Mouse (Mus musculus) liver, embryonic 12.5 days (tissue): Measurements from ENCODE around the gene Ly75. TPM values are rescaled to one million over a fixed set of nuclear protein-coding genes. Genes with fewer than 3 reads are reported as not detected.

Source experiments
- ATAC-seq: fragments of 200-750 bp; cut with Nextera tagmentation; 2 replicates; pipeline ENCODE4 v1.8.0; 2017; ENCODE audit warnings: moderate number of reproducible peaks, mild to moderate bottlenecking, moderate library complexity
- H3K27ac ChIP-seq: fragments of 300-500 bp; sonication (generic); 2 replicates; pipeline ENCODE4 v1.5.1; 2016; ENCODE audit warnings: mild to moderate bottlenecking
- H3K27me3 ChIP-seq: fragments of 300-500 bp; sonication (generic); replicated peaks from 2 replicates; pipeline ENCODE4 v1.6.1; 2016; ENCODE audit warnings: mild to moderate bottlenecking, moderate library complexity
- H3K36me3 ChIP-seq: fragments of 300-500 bp; sonication (generic); 2 replicates; pipeline ENCODE4 v1.6.1; 2016; ENCODE audit warnings: mild to moderate bottlenecking, moderate library complexity
- H3K4me1 ChIP-seq: fragments of 300-500 bp; sonication (generic); 2 replicates; pipeline ENCODE4 v1.6.1; 2016
- H3K4me2 ChIP-seq: fragments of 300-500 bp; sonication (generic); 2 replicates; pipeline ENCODE4 v1.6.1; 2016; ENCODE audit warnings: mild to moderate bottlenecking, moderate library complexity
- H3K4me3 ChIP-seq: fragments of 300-500 bp; sonication (generic); 2 replicates; pipeline ENCODE4 v1.5.1; 2016; ENCODE audit warnings: mild to moderate bottlenecking, moderate library complexity
- H3K9ac ChIP-seq: fragments of 300-500 bp; sonication (generic); 2 replicates; pipeline ENCODE4 v1.6.1; 2016; ENCODE audit warnings: mild to moderate bottlenecking, moderate library complexity
- H3K9me3 ChIP-seq: fragments of 300-500 bp; sonication (generic); replicated peaks from 2 replicates; pipeline ENCODE4 v1.6.1; 2016; ENCODE audit warnings: mild to moderate bottlenecking, moderate library complexity
- WGBS: fragments of 180-500 bp; shearing (Covaris S2); methylation state at CpG from one replicate; pipeline ENCODE4 v1.1.7; 2016; ENCODE audit not compliant: insufficient replicate concordance; 5-methylcytosine and 5-hydroxymethylcytosine counted together
- polyA plus RNA-seq: library from polyadenylated mRNA; unstranded; fragments of >200 nt; fragmentation: Nextera tagmentation; extraction: Ambion mirVana; gene quantifications from 2 replicates; pipeline ENCODE4 v1.2.1, GENCODE M21; 2016

The Ly75 gene
- polyA plus RNA-seq, 1 experiment from 2014 or later = 6.4 TPM

- ATAC-seq = no peak
- Histone ChIP-seq H3K36me3 (no peaks in the 10 kb centered on the region), H3K4me2 (no peak overlapping the region), H3K4me1 (no peaks in the 10 kb centered on the region), H3K4me3 (no peak overlapping the region), H3K9ac (no peak overlapping the region), H3K27ac (no peak overlapping the region), H3K27me3 (no peaks in the 10 kb centered on the region), H3K9me3 (no peaks in the 10 kb centered on the region)
- WGBS = 85% methylated on average over 7 of the region's 7 CpGs
Observed at GRCm38 (mm10) chr2:60345717-60346116, 37.4 kb downstream of the Ly75 start.

- H3K27ac ChIP-seq = no peak overlapping the region
- H3K36me3 ChIP-seq = no peaks in the 10 kb centered on the region
- H3K27me3 ChIP-seq = no peaks in the 10 kb centered on the region
- ATAC-seq = no peak
- no peaks in the 10 kb centered on the region for H3K9me3 ChIP-seq
- H3K4me3 ChIP-seq = no peak overlapping the region
- H3K9ac ChIP-seq = no peak overlapping the region
- no peaks in the 10 kb centered on the region for H3K4me1 ChIP-seq
- no peak overlapping the region for H3K4me2 ChIP-seq
- 70% methylated on average over 11 of the region's 11 CpGs for WGBS
Observed at GRCm38 (mm10) chr2:60343607-60344289, 39.4 kb downstream of the Ly75 start.

- no peaks in the 10 kb centered on the region for H3K36me3 ChIP-seq
Observed at GRCm38 (mm10) chr2:60342107-60342880, 40.8 kb downstream of the Ly75 start.

GRCm38 (mm10) chr2:60337937-60338336 lies 45.2 kb downstream of the Ly75 start:
- Histone ChIP-seq H3K27ac (no peak overlapping the region), H3K36me3 (no peaks in the 10 kb centered on the region), H3K9me3 (no peaks in the 10 kb centered on the region), H3K4me1 (no peaks in the 10 kb centered on the region), H3K27me3 (no peaks in the 10 kb centered on the region), H3K9ac (no peak overlapping the region), H3K4me3 (no peak overlapping the region), H3K4me2 (no peak overlapping the region)
- 74% methylated on average over 9 of the region's 9 CpGs for WGBS
- ATAC-seq = no peak

More at GRCm38 (mm10) chr2:60342107-60342880, 40.8 kb downstream of the Ly75 start:
- ATAC-seq = no peak
- Histone ChIP-seq H3K27ac (no peak overlapping the region), H3K9ac (no peak overlapping the region), H3K4me1 (no peaks in the 10 kb centered on the region), H3K4me3 (no peak overlapping the region), H3K4me2 (no peak overlapping the region), H3K27me3 (no peaks in the 10 kb centered on the region), H3K9me3 (no peaks in the 10 kb centered on the region)
- WGBS = 46% methylated on average over 4 of the region's 4 CpGs

GRCm38 (mm10) chr2:60328641-60329040 lies 54.5 kb downstream of the Ly75 start:
- H3K4me1 ChIP-seq = no peaks in the 10 kb centered on the region
- 58% methylated on average over 10 of the region's 10 CpGs for WGBS

GRCm38 (mm10) chr2:60327581-60327980 lies 55.5 kb downstream of the Ly75 start:
- ATAC-seq = no peak
- H3K36me3 ChIP-seq = no peaks in the 10 kb centered on the region
- H3K9ac ChIP-seq = no peak overlapping the region
- H3K27ac ChIP-seq = no peak overlapping the region
- no peaks in the 10 kb centered on the region for H3K27me3 ChIP-seq
- no peak overlapping the region for H3K4me3 ChIP-seq
- H3K9me3 ChIP-seq = no peaks in the 10 kb centered on the region
- WGBS = 78% methylated on average over 11 of the region's 11 CpGs
- no peaks in the 10 kb centered on the region for H3K4me1 ChIP-seq
- no peak overlapping the region for H3K4me2 ChIP-seq

More at GRCm38 (mm10) chr2:60328641-60329040, 54.5 kb downstream of the Ly75 start:
- no peak overlapping the region for H3K27ac ChIP-seq
- H3K4me3 ChIP-seq = no peak overlapping the region
- no peak overlapping the region for H3K4me2 ChIP-seq
- no peaks in the 10 kb centered on the region for H3K9me3 ChIP-seq
- no peaks in the 10 kb centered on the region for H3K36me3 ChIP-seq
- H3K27me3 ChIP-seq = no peaks in the 10 kb centered on the region
- H3K9ac ChIP-seq = no peak overlapping the region
- no peak for ATAC-seq

- no peak for ATAC-seq
- 72% methylated on average over 7 of the region's 7 CpGs for WGBS
- Histone ChIP-seq H3K9ac (no peak overlapping the region), H3K4me2 (no peak overlapping the region), H3K27ac (no peak overlapping the region), H3K4me1 (no peaks in the 10 kb centered on the region), H3K4me3 (no peak overlapping the region), H3K36me3 (no peaks in the 10 kb centered on the region), H3K27me3 (no peaks in the 10 kb centered on the region), H3K9me3 (no peaks in the 10 kb centered on the region)
Observed at GRCm38 (mm10) chr2:60326948-60327347, 56.2 kb downstream of the Ly75 start.

GRCm38 (mm10) chr2:60323411-60323810 lies 59.7 kb downstream of the Ly75 start:
- Histone ChIP-seq H3K27me3 (no peaks in the 10 kb centered on the region), H3K9me3 (no peaks in the 10 kb centered on the region), H3K27ac (no peak overlapping the region), H3K4me1 (no peaks in the 10 kb centered on the region), H3K4me3 (no peak overlapping the region), H3K36me3 (no peaks in the 10 kb centered on the region; the same call in 1 of the 2 replicates), H3K4me2 (no peak overlapping the region), H3K9ac (no peak overlapping the region)
- no peak for ATAC-seq
- 53% methylated on average over 5 of the region's 5 CpGs for WGBS

GRCm38 (mm10) chr2:60322031-60322726 lies 60.9 kb downstream of the Ly75 start:
- ATAC-seq = no peak
- no peak overlapping the region for H3K4me2 ChIP-seq
- H3K9me3 ChIP-seq = no peaks in the 10 kb centered on the region
- WGBS = 60% methylated on average over 6 of the region's 6 CpGs
- H3K27ac ChIP-seq = no peak overlapping the region
- H3K36me3 ChIP-seq = peaks cover 3% of the 10 kb centered on the region; the same call in 1 of the 2 replicates
- no peaks in the 10 kb centered on the region for H3K4me1 ChIP-seq
- no peak overlapping the region for H3K9ac ChIP-seq
- no peak overlapping the region for H3K4me3 ChIP-seq
- no peaks in the 10 kb centered on the region for H3K27me3 ChIP-seq

- Histone ChIP-seq H3K4me2 (no peak overlapping the region), H3K4me1 (no peaks in the 10 kb centered on the region), H3K9me3 (no peaks in the 10 kb centered on the region), H3K4me3 (no peak overlapping the region), H3K27ac (no peak overlapping the region), H3K27me3 (no peaks in the 10 kb centered on the region), H3K36me3 (peaks cover 3% of the 10 kb centered on the region; the same call in 1 of the 2 replicates), H3K9ac (no peak overlapping the region)
- no peak for ATAC-seq
- 82% methylated on average over 4 of the region's 4 CpGs for WGBS
Observed at GRCm38 (mm10) chr2:60303796-60304195, 79.3 kb downstream of the Ly75 start.

GRCm38 (mm10) chr2:60299323-60299722 lies 83.8 kb downstream of the Ly75 start:
- H3K4me1 ChIP-seq = no peaks in the 10 kb centered on the region
- H3K4me2 ChIP-seq = no peak overlapping the region
- H3K4me3 ChIP-seq = no peak overlapping the region
- 0 out of 2 replicates have a peak, but pooled peaks cover 2% of the 10 kb centered on the region for H3K36me3 ChIP-seq
- no peaks in the 10 kb centered on the region for H3K27me3 ChIP-seq
- no peak overlapping the region for H3K9ac ChIP-seq
- 75% methylated on average over 2 of the region's 2 CpGs for WGBS
- no peak overlapping the region for H3K27ac ChIP-seq
- ATAC-seq = no peak
- H3K9me3 ChIP-seq = no peaks in the 10 kb centered on the region

- ATAC-seq = no peak
- WGBS = 30% methylated on average over 3 of the region's 3 CpGs
- Histone ChIP-seq H3K9me3 (no peaks in the 10 kb centered on the region), H3K9ac (no peak overlapping the region), H3K4me2 (no peak overlapping the region), H3K27me3 (no peaks in the 10 kb centered on the region), H3K36me3 (0 out of 2 replicates have a peak, but pooled peaks cover 2% of the 10 kb centered on the region), H3K27ac (no peak overlapping the region), H3K4me3 (no peak overlapping the region), H3K4me1 (no peaks in the 10 kb centered on the region)
Observed at GRCm38 (mm10) chr2:60298266-60298665, 84.8 kb downstream of the Ly75 start.
